Comparison of ENCODE assay signal across 8 mouse cellular contexts in the genomic region with DNA sequence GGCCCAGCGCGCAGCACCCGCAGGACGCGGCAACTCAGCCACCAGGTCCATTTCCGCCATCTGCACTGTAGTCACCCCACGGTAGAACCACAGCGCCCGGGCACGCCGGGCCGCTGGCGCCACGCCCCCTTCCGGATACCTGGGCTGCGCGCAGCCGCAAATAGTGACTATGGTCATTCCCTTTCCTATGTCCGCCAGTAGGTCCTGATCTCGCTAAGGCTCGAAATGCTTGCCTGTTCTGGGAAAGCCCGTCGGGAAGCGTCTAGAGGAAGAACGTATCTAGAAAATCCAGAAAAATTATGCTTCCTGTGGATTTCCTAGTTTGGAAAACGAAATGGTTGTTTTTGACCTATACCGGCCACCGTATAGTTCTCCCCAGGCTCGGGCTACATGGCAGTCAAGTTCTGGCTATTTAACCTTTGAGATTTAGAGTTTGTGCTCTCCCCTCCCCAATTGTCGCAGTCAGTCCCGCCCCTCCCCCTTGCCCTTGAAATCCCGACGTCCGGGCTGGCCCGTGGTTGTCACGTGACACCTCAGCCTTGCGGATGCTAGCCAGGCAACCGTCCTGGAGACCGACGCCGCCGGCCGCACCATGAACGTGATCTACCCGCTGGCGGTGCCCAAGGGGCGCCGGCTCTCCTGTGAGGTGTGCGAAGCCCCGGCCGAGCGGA. TPM values are rescaled to one million over a fixed set of nuclear protein-coding genes. Genes with fewer than 3 reads are reported as not detected.
A peak's percentile ranks its signal among the peaks of the same experiment; 100 is the strongest.
DNase-seq lines count a peak whose midpoint lies in the region; ATAC-seq lines count a peak whose summit lies in the region.

A gene (minus strand): TSS at position 127 of the 671 bp plus-strand sequence.
A gene (plus strand): TSS at position 521 of the 671 bp plus-strand sequence.

- H3K9me3 ChIP-seq in heart, embryonic 14.5 days (ENCODE audit: control insufficient read depth, low read length): no peaks in the 10 kb centered on the region
- H3K9me3 ChIP-seq in liver, embryonic 12.5 days (replicated peaks): no peaks in the 10 kb centered on the region

- peak; percentile 84 for DNase-seq in CD8-positive naive resting alpha-beta T cell, adult 2 months (ENCODE audit: low read depth in 2 of 2, low spot score in 2 of 2)
- DNase-seq in c-Kit-negative CD71-positive TER-119-positive erythroid progenitor cells, embryonic 14.5 days (ENCODE audit: low read depth, low spot score): peak; percentile 77
- peak; percentile 61 for DNase-seq in fibroblast of lung, adult 2 months (ENCODE audit: low read depth)
- DNase-seq in kidney, postnatal 10 days: peak; percentile 96
- DNase-seq in naive thymus-derived CD4-positive, alpha-beta T cell, adult 2 months (ENCODE audit: low read depth): peak; percentile 93
- peak; percentile 92 for DNase-seq in splenic B cell, adult 2 months (ENCODE audit: low read depth, low spot score)

- H3K27ac ChIP-seq in heart, embryonic 14.5 days (replicated peaks in 1 of 2; ENCODE audit: control insufficient read depth in 1 of 2, insufficient read depth in 1 of 2, low read depth in 2 of 2, low read length in 2 of 2): peak within 1 kb of the TSS; percentile 85 to 94
- H3K27ac ChIP-seq in liver, embryonic 12.5 days: peak within 1 kb of the TSS; percentile 79

- H3K4me2 ChIP-seq in heart, embryonic 14.5 days (ENCODE audit: low read length): peak within 1 kb of the TSS; percentile 90
- H3K4me2 ChIP-seq in liver, embryonic 12.5 days: peak within 1 kb of the TSS; percentile 95

- H3K27me3 ChIP-seq in heart, embryonic 14.5 days (ENCODE audit: control insufficient read depth, insufficient read depth, low read length): no peaks in the 10 kb centered on the region
- no peaks in the 10 kb centered on the region for H3K27me3 ChIP-seq in liver, embryonic 12.5 days (replicated peaks)
- H3K27me3 ChIP-seq in splenic B cell, adult 2 months (ENCODE audit: control insufficient read depth, insufficient read depth, low read length, poor library complexity, severe bottlenecking): no peaks in the 10 kb centered on the region

- peaks cover 8 to 29% of the 10 kb centered on the region in 2 experiments for H3K4me1 ChIP-seq in heart, embryonic 14.5 days (ENCODE audit: control insufficient read depth in 2 of 2, insufficient read depth in 2 of 2, low read length in 2 of 2)
- H3K4me1 ChIP-seq in liver, embryonic 12.5 days: peaks cover 65% of the 10 kb centered on the region

- H3K9ac ChIP-seq in heart, embryonic 14.5 days (ENCODE audit: low read length): peak within 1 kb of the TSS; percentile 85
- peak within 1 kb of the TSS; percentile 83 for H3K9ac ChIP-seq in liver, embryonic 12.5 days

- H3K36me3 ChIP-seq in heart, embryonic 14.5 days (ENCODE audit: control insufficient read depth, insufficient read depth, low read length): no peaks in the 10 kb centered on the region
- peaks cover 3% of the 10 kb centered on the region; the same call in 1 of the 2 replicates for H3K36me3 ChIP-seq in liver, embryonic 12.5 days
- peaks cover 1% of the 10 kb centered on the region; the same call in 1 of the 2 replicates for H3K36me3 ChIP-seq in splenic B cell, adult 2 months (ENCODE audit: control insufficient read depth, insufficient read depth, low read length, poor library complexity, severe bottlenecking)

- ATAC-seq in heart, embryonic 14.5 days (ENCODE audit: insufficient number of reproducible peaks, insufficient read depth, low FRiP score, low read depth): peak; percentile 92
- ATAC-seq in liver, embryonic 12.5 days: peak; percentile 92

- peak within 1 kb of the TSS; percentile 57 to 85 for H3K4me3 ChIP-seq in heart, embryonic 14.5 days (ENCODE audit: control insufficient read depth in 1 of 2, insufficient read depth in 1 of 2, low read depth in 1 of 2, low read length in 2 of 2)
- H3K4me3 ChIP-seq in liver, embryonic 12.5 days: peak within 1 kb of the TSS; percentile 79

- WGBS in heart, embryonic 14.5 days: under 1% methylated on average over 50 of the region's 52 CpGs
- under 1% methylated on average over 52 of the region's 52 CpGs for WGBS in liver, embryonic 12.5 days (ENCODE audit: insufficient replicate concordance)

RNA-seq across cellular contexts. Expression of the first gene that starts in this region (rescaled TPM):
- 31.5 and 35.7 TPM in 2 replicates for polyA plus RNA-seq in heart, embryonic 14.5 days (2014; fragmentation: Nextera tagmentation; extraction: Ambion mirVana)
- 20.2 and 20.9 TPM in 2 replicates for polyA plus RNA-seq in liver, embryonic 12.5 days (2016; fragmentation: Nextera tagmentation; extraction: Ambion mirVana)

RNA-seq across cellular contexts. Expression of the second gene that starts in this region (rescaled TPM):
- 0.31 and 0.45 TPM in 2 replicates for polyA plus RNA-seq in heart, embryonic 14.5 days (2014; fragmentation: Nextera tagmentation; extraction: Ambion mirVana)
- 0.16 and 0.23 TPM in 2 replicates for polyA plus RNA-seq in liver, embryonic 12.5 days (2016; fragmentation: Nextera tagmentation; extraction: Ambion mirVana)

Comparison
In these comparisons a context has a peak if more than half of its experiments do, and no peak if none do; other contexts are left out.
1. Peak in every context shown above with its lines: DNase-seq, ATAC-seq, H3K4me3 ChIP-seq and H3K27ac ChIP-seq.